Mouse (Mus musculus): ENCODE results near the gene Zfp940.
"Not testable (repeated sequence)": the region's sequence is repeated elsewhere in the genome, so short reads cannot be mapped to it uniquely, and the experiment has no call there.

The Zfp940 gene

GRCm38 (mm10) chr7:29853219-29853842 lies at the start of gene Zfp940:
TSS of gene Zfp940 (minus strand) at chr7:29853669.
- peak; percentile 87 for DNase-seq

DNA sequence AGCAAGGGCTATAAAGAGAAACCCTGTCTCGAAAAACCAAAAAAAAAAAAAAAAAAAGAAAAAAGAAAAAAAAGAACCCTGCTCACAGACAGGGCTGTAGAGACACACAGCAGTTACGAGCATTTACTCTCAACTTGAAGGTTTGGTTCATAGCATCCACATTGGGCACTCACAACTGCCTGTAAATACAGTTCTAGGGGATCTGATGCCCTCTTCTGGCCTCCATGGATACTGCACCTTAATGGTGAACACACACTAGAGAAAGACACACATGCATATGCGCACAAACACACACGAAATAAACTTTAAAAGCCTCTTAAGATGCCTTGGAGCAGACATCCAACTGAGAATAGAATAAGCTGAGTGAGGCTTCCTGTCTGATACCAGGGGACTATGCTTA lies 44.9 kb upstream of the Zfp940 start:
- DNase-seq = no peak

DNA sequence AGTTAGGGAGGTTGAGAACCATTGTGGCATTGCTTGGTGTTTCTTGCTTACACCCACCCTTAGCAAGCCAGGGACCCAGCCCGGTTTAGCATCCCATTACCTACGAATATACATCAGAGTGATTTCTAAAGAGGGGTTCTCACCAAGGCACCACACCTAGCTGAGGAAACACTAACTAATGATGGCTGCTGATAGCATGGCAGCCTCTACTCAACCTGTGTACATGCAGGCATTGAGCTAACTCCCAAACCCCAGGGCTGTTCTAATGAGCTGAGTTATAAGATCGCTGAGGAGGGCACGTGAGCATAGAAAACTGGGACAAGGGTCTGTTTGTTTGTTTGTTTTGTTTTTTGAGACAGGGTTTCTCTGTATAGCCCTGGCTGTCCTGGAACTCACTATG lies 39.3 kb upstream of the Zfp940 start:
- DNase-seq = no peak

DNA sequence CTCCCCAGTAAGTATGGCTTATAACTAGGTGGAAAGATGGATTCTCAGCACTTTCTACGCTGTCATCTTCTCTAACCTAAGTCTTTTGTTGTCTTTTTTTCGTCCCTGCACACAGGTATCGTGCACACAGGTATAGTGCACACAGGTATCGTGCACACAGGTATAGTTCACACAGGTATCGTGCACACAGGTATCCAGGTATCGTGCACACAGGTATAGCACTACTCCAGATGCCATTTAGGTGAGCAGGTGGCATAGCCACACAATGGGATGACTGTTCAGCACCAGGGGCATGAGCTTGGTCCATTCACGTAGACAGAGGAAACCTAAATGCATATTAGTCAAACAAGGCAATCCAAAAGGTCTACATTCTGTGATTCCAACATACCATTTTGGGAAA lies 37.0 kb upstream of the Zfp940 start:
- no peak for DNase-seq

DNA sequence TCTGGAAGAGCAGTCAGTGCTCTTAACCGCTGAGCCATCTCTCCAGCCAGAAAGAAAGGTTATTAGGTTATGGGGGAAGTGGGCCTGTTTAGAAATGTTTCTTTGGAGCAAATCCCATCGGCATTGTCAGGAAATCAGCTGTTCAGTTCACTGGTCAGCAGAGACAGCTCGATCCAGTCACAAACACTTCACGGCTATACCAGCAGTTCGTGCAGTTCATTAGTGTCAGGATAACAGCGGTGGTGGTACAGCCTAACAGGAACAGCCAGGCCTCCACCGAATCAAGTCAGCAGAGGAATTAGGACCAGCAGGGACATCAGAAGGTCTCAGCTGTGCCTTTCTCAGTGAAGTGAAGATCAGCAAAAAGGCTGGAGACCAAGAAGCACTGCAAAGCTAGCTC lies 27.4 kb upstream of the Zfp940 start:
- DNase-seq = no peak

- no peak for DNase-seq
Measured at GRCm38 (mm10) chr7:29880056-29880455, 26.6 kb upstream of the Zfp940 start.

DNA sequence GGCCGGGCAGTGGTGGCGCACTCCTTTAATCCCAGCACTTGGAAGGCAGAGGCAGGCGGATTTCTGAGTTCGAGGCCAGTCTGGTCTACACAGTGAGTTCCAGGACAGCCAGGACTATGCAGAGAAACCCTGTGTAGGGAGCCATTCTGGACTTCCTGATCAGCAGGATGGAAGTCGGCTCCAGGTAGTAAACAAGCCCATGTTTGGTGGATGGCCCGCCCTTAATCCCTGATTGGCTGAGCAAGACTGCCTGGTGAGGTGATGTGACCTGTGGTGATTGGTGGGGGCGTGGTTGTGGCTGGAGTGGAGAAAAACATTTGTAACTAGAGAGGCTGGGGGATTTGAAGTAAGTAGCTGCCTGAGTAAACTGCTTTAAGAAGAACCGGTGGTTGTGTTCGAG lies 24.1 kb upstream of the Zfp940 start:
- not testable (repeated sequence) for DNase-seq

GRCm38 (mm10) chr7:29874256-29874655 lies 20.8 kb upstream of the Zfp940 start:
- DNase-seq = no peak

DNA sequence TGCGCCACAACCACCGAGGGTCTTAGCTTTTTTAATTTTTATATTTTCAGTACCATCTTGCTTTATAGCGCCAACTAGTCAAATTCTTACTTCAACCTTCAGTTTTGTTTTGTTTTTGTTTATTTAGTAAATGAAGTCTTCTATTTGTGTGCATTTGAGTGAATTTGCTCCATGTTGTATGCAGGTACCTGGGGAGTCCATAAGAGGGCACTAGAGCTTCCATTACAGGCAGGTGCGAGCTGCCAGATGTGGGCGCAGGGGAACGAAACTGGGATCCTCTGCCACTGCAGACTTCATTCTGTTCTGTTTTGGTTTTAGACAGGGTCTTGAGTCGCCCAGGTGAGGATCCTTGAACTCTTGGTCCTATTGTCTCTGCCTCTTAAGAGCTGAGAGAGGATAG lies 8.2 kb upstream of the Zfp940 start:
- DNase-seq = no peak

- DNase-seq = peak; percentile 86
Measured at GRCm38 (mm10) chr7:29859532-29860517, 6.4 kb upstream of the Zfp940 start, which contains the start of gene Zfp420. TSS of gene Zfp420 (plus strand) at chr7:29859979.

GRCm38 (mm10) chr7:29852831-29853218 lies 644 bp downstream of the Zfp940 start:
- DNase-seq = no peak

DNA sequence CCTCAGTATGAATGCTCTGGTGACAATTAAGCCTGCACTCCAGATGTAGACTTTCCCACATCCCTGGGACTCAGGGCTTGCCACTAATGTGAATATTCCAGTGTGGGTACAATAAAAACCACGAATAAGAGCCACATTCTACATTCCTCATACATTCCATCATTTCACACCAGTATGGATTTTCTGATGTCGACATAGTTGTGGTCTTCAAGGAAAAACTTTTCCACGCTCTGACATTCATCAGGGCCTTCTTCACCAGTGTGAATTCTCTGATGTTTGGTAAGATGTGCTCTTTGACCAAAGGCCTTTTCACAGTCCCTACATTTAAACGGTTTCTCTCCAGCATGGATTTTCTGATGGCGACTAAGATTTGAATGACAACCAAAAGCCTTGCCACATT lies 8.9 kb downstream of the Zfp940 start:
- DNase-seq = no peak

DNA sequence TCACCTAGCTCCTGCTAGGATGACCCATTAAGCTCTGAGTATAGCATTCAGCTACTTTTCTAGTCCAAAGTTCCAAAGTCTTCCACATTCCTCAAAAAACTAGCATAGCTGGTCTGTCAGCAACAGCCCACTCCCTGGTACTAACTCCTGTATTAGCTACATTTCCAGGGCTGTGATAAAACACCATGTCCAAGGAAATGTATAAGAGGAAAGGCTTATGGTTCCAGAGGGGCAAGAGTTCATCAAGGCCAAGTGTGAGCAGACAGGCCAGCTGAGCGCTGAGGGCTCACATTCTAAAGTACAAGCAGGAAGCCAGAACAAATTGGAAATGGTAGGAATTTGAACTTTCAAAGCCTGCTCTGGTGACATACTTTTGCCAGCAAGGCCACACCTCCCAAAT lies 11.4 kb downstream of the Zfp940 start:
- DNase-seq = peak; percentile 25

- DNase-seq = no peak
Measured at GRCm38 (mm10) chr7:29839256-29839655, 14.2 kb downstream of the Zfp940 start.

DNA sequence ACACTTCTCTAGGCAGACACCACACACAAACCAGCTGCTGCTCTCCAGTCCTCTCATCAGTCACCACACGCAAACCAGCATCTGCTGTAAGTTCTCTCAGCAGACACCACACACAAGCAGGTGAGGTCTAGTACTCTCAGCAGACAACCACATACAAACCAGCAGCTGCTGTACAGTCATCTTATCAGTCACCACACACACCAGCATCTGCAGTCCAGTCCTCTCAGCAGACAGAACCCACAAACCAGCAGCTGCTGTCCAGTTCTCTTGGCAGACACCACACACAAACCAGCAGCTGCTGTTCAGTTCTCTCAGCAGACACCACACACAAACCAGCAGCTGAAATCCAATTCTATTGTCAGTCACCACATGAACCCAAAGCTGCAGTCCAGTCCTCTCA lies 16.7 kb downstream of the Zfp940 start:
- DNase-seq = no peak

DNA sequence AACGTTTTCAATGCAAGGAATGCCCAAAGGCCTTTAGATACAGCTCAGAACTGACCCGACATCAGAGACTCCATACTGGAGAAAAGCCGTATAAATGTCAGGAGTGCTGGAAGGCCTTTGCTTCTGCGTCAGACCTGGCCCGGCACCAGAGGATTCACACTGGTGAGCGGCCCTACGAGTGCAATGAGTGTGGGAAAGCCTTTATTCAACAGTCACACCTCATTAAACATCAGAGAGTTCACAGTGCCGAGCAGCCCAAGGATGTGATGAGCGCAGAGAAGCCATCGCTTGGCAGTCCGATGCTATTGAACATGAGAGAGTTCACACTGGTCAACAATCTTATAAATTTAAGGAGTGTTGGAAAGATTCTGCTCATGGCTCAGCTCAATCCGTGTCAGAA lies 23.7 kb downstream of the Zfp940 start:
- DNase-seq = no peak

- peak; percentile 59 for DNase-seq
Measured at GRCm38 (mm10) chr7:29828001-29828400, 25.5 kb downstream of the Zfp940 start.

GRCm38 (mm10) chr7:29818619-29819254 lies 34.7 kb downstream of the Zfp940 start:
- DNase-seq = peak; percentile 80

DNA sequence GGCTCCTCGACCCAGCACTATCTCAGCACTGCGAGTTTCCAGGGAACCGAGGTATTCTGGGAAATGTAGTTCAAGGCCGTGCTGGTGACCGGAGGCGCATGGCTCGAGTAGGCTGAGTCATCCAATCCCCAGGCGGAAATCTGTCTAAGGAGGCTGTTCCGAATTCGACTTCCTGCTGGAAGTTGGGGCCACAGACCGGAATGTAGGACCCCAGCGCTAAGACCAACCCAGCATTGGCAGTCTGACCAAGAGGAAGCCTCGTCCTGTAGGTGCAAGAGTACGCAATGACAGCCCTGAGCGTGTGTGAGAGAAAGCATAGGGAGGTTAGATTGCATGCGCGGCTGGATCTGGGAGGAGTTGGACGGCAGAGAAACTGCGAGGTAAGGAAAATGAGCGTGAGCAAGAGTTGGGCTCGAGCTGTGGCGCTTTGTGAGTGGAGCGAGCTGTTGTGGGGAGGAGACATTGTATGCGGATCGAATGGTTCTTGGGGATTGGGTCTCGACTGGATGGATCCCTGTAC lies 37.5 kb downstream of the Zfp940 start, which contains the start of gene Zfp790:
Gene Zfp790 (plus strand): TSS at position 205 of the 520 bp plus-strand sequence.
- peak; percentile 86 for DNase-seq

GRCm38 (mm10) chr7:29815061-29815784 lies 38.2 kb downstream of the Zfp940 start:
- no peak for DNase-seq

DNA sequence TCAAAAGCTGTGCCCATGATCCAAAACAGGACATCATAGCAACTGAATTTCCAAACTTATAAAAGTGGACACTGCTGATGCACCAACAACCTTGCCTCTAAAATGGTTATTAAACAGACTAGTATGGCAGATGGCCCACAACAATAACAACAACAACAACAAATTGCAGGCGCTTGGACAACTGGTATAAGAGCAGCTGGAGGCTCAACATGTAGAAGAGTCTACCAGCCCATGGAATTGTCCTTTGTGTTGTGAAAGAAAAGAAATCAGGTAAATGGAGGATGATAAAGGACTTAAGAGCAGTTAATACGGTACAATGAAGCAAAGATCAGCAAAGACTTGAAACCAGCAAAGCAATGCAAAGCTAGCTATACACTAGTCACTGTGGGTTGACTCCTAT lies 39.1 kb downstream of the Zfp940 start:
- DNase-seq = no peak

GRCm38 (mm10) chr7:29812244-29812643 lies 41.2 kb downstream of the Zfp940 start:
- DNase-seq = no peak

- no peak for DNase-seq
Measured at GRCm38 (mm10) chr7:29807046-29807445, 46.4 kb downstream of the Zfp940 start.

Data from kidney, adult 18-20 months (tissue).